Mouse (Mus musculus) subcutaneous adipose tissue, adult 2 months (tissue): ENCODE measurements around the gene Ms4a4c. TPM values are rescaled to one million over a fixed set of nuclear protein-coding genes. Genes with fewer than 3 reads are reported as not detected.

Source experiments
- polyA plus RNA-seq: library from polyadenylated mRNA; depleted of rRNA; stranded (reverse); fragments of >200 nt; gene quantifications from 2 replicates; pipeline ENCODE4 v1.2.3, GENCODE M21; 2012; ENCODE audit warnings: low replicate concordance; rRNA removed

Gene Ms4a4c
- 0.42 and 4.8 TPM in 2 replicates for polyA plus RNA-seq

GRCm38 (mm10) chr19:11404527-11404926 lies at the start of gene Ms4a4c:
TSS of gene Ms4a4c (plus strand) at chr19:11404770.

GRCm38 (mm10) chr19:11375273-11375672 lies 29.3 kb upstream of the Ms4a4c start, which contains the start of gene Ms4a4a:
TSS of gene Ms4a4a (plus strand) at chr19:11375523.

GRCm38 (mm10) chr19:11443338-11443737 lies 38.8 kb downstream of the Ms4a4c start, which contains the start of gene Ms4a4b:
TSS of gene Ms4a4b (plus strand) at chr19:11443553.

GRCm38 (mm10) chr19:11469215-11469614 lies 64.6 kb downstream of the Ms4a4c start, which contains the start of gene Ms4a6c:
TSS of gene Ms4a6c (plus strand) at chr19:11469366.

Other genes starting within 250 kb of the Ms4a4c start
- gene 1700025F22Rik, start 239.4 kb upstream of the Ms4a4c start, polyA plus RNA-seq = not detected in 2 replicates
- not detected in 2 replicates for gene Ms4a13, start 208.0 kb upstream of the Ms4a4c start, polyA plus RNA-seq
- gene Ms4a12, start 172.3 kb upstream of the Ms4a4c start, polyA plus RNA-seq = not detected in 2 replicates
- 0.10 and 0.34 TPM in 2 replicates for gene Ms4a1, start 138.5 kb upstream of the Ms4a4c start, polyA plus RNA-seq
- not detected in 2 replicates for gene Ms4a5, start 120.9 kb upstream of the Ms4a4c start, polyA plus RNA-seq
- 0.90 and 0.93 TPM in 2 replicates for gene Ms4a14, start 90.3 kb upstream of the Ms4a4c start, polyA plus RNA-seq
- gene Ms4a7, start 68.6 kb upstream of the Ms4a4c start, polyA plus RNA-seq = 3.7 and 19.3 TPM in 2 replicates
- gene Ms4a4a, start 29.2 kb upstream of the Ms4a4c start, polyA plus RNA-seq = 1.6 and 3.1 TPM in 2 replicates
- gene Ms4a4b, start 38.8 kb downstream of the Ms4a4c start, polyA plus RNA-seq = 4.2 and 6.2 TPM in 2 replicates
- gene Ms4a6c, start 64.6 kb downstream of the Ms4a4c start, polyA plus RNA-seq = 7.5 and 13.0 TPM in 2 replicates
- gene Gm8369, start 81.2 kb downstream of the Ms4a4c start, polyA plus RNA-seq = 0.57 and 0.98 TPM in 2 replicates
- gene Ms4a6b, start 111.7 kb downstream of the Ms4a4c start, polyA plus RNA-seq = 7.5 and 10.6 TPM in 2 replicates
- gene Ms4a4d, start 132.0 kb downstream of the Ms4a4c start, polyA plus RNA-seq = 23.8 and 25.8 TPM in 2 replicates
- 6.9 and 7.9 TPM in 2 replicates for gene Ms4a6d, start 200.1 kb downstream of the Ms4a4c start, polyA plus RNA-seq
- not detected in 2 replicates for gene Ms4a2, start 218.9 kb downstream of the Ms4a4c start, polyA plus RNA-seq
- gene Ms4a3, start 236.1 kb downstream of the Ms4a4c start, polyA plus RNA-seq = not detected in 2 replicates